ENCODE assay signal across 26 mouse cellular contexts in genomic region chr2:92190960-92191359, GRCm38 (mm10).
DNase-seq lines count a peak whose midpoint lies in the region; ATAC-seq and TF ChIP-seq lines count a peak whose summit lies in the region.
"Had no signal": no experiment of that assay in that cellular context is flagged by ENCODE, and none has a peak within 500 bp of the region (broad histone marks: within the 10 kb centered on the region; RNA-seq: fewer than 3 reads in every experiment).

No protein-coding gene starts in this region.

- WGBS in forebrain, embryonic 14.5 days: 50% methylated on average over 5 of the region's 5 CpGs
- WGBS in forebrain, postnatal 0 days: 48% methylated on average over 5 of the region's 5 CpGs
- 26% methylated on average over 5 of the region's 5 CpGs for WGBS in heart, embryonic 10.5 days
- 72% methylated on average over 5 of the region's 5 CpGs for WGBS in midbrain, embryonic 12.5 days
- 71% methylated on average over 5 of the region's 5 CpGs for WGBS in midbrain, embryonic 13.5 days
- 60% methylated on average over 5 of the region's 5 CpGs for WGBS in intestine, embryonic 16.5 days

- no peak overlapping the region for H3K9ac ChIP-seq in forebrain, embryonic 14.5 days (ENCODE audit: low read length)
- no peak overlapping the region for H3K9ac ChIP-seq in forebrain, postnatal 0 days
- no peak overlapping the region for H3K9ac ChIP-seq in midbrain, embryonic 12.5 days (replicated peaks)
- H3K9ac ChIP-seq in midbrain, embryonic 13.5 days (replicated peaks): no peak overlapping the region
- H3K9ac ChIP-seq in intestine, embryonic 16.5 days (ENCODE audit: low read depth, low read length): no peak overlapping the region
- H3K9ac ChIP-seq: embryonic facial prominence, embryonic 12.5 days; forebrain, embryonic 12.5 days; heart, embryonic 13.5 days; hindbrain, embryonic 14.5 days had no signal

- H3K4me1 ChIP-seq in forebrain, embryonic 14.5 days (ENCODE audit: control insufficient read depth, insufficient read depth, low read length): peaks cover 33% of the 10 kb centered on the region
- peaks cover 31% of the 10 kb centered on the region for H3K4me1 ChIP-seq in forebrain, postnatal 0 days (ENCODE audit: insufficient read depth)
- peaks cover 22% of the 10 kb centered on the region for H3K4me1 ChIP-seq in heart, embryonic 10.5 days
- peaks cover 30% of the 10 kb centered on the region for H3K4me1 ChIP-seq in midbrain, embryonic 12.5 days
- peaks cover 50% of the 10 kb centered on the region for H3K4me1 ChIP-seq in midbrain, embryonic 13.5 days (replicated peaks)
- peaks cover 12% of the 10 kb centered on the region for H3K4me1 ChIP-seq in intestine, embryonic 16.5 days (ENCODE audit: control insufficient read depth, insufficient read depth, low read length)

- H3K27me3 ChIP-seq in forebrain, embryonic 14.5 days (replicated peaks; ENCODE audit: control insufficient read depth, insufficient read depth, low read length): no peaks in the 10 kb centered on the region
- no peaks in the 10 kb centered on the region for H3K27me3 ChIP-seq in forebrain, postnatal 0 days (ENCODE audit: insufficient read depth, low read length)
- H3K27me3 ChIP-seq in heart, embryonic 10.5 days (ENCODE audit: insufficient read depth, poor library complexity, severe bottlenecking): no peaks in the 10 kb centered on the region
- no peaks in the 10 kb centered on the region for H3K27me3 ChIP-seq in midbrain, embryonic 12.5 days
- no peaks in the 10 kb centered on the region for H3K27me3 ChIP-seq in midbrain, embryonic 13.5 days
- no peaks in the 10 kb centered on the region for H3K27me3 ChIP-seq in intestine, embryonic 16.5 days (replicated peaks; ENCODE audit: control insufficient read depth, insufficient read depth, low read length)
- H3K27me3 ChIP-seq: embryonic facial prominence, embryonic 12.5 days; forebrain, embryonic 12.5 days; heart, embryonic 13.5 days had no signal

- H3K27ac ChIP-seq in forebrain, embryonic 14.5 days (ENCODE audit: low read depth, low read length): no peak overlapping the region
- no peak overlapping the region for H3K27ac ChIP-seq in forebrain, postnatal 0 days (ENCODE audit: low read depth, low read length)
- no peak overlapping the region for H3K27ac ChIP-seq in heart, embryonic 10.5 days
- 0 out of 2 replicates have a peak overlapping the region, but pooled peaks have one; percentile 10 for H3K27ac ChIP-seq in midbrain, embryonic 12.5 days (replicated peaks)
- H3K27ac ChIP-seq in midbrain, embryonic 13.5 days: no peak overlapping the region
- H3K27ac ChIP-seq in intestine, embryonic 16.5 days (ENCODE audit: low read length): no peak overlapping the region
- H3K27ac ChIP-seq: embryonic facial prominence, embryonic 12.5 days; forebrain, embryonic 12.5 days; heart, embryonic 13.5 days; hindbrain, embryonic 14.5 days; hindbrain, postnatal 0 days had no signal

- intact Hi-C loops in heart, postnatal 25 days (cut with DNase I): no loop called here

- H3K4me3 ChIP-seq in forebrain, embryonic 14.5 days (ENCODE audit: low read depth, low read length): no peak overlapping the region
- H3K4me3 ChIP-seq in forebrain, postnatal 0 days (ENCODE audit: low read depth, low read length): no peak overlapping the region
- no peak overlapping the region for H3K4me3 ChIP-seq in heart, embryonic 10.5 days
- H3K4me3 ChIP-seq in midbrain, embryonic 12.5 days: no peak overlapping the region
- no peak overlapping the region for H3K4me3 ChIP-seq in midbrain, embryonic 13.5 days (replicated peaks)
- H3K4me3 ChIP-seq in intestine, embryonic 16.5 days (ENCODE audit: low read length): no peak overlapping the region
- H3K4me3 ChIP-seq: embryonic facial prominence, embryonic 12.5 days; erythroblast, embryonic 14.5 days; forebrain, embryonic 12.5 days; heart, embryonic 13.5 days had no signal

- DNase-seq in forebrain, embryonic 14.5 days (ENCODE audit: low spot score): no peak
- DNase-seq in forebrain, postnatal 0 days: no peak
- DNase-seq in heart, embryonic 10.5 days (ENCODE audit: low spot score): peak; percentile 41
- no peak for DNase-seq in heart, postnatal 25 days (ENCODE audit: low spot score)
- DNase-seq: adrenal gland, adult 8-10 months; adrenal gland, postnatal 25 days; cerebellum, adult 11-12 months; cerebellum, adult 8-10 months; cerebellum, postnatal 10 days; gastrocnemius, postnatal 10 days; gastrocnemius, postnatal 36 days; heart, postnatal 4 days; kidney, adult 2 months had no signal

- H3K9me3 ChIP-seq in forebrain, embryonic 14.5 days (replicated peaks; ENCODE audit: control insufficient read depth, low read length): no peaks in the 10 kb centered on the region
- no peaks in the 10 kb centered on the region for H3K9me3 ChIP-seq in forebrain, postnatal 0 days (ENCODE audit: low read length)
- H3K9me3 ChIP-seq in heart, embryonic 10.5 days: no peaks in the 10 kb centered on the region
- no peaks in the 10 kb centered on the region for H3K9me3 ChIP-seq in midbrain, embryonic 12.5 days
- no peaks in the 10 kb centered on the region for H3K9me3 ChIP-seq in midbrain, embryonic 13.5 days
- H3K9me3 ChIP-seq in intestine, embryonic 16.5 days (ENCODE audit: control insufficient read depth, low read length): no peaks in the 10 kb centered on the region
- H3K9me3 ChIP-seq: embryonic facial prominence, embryonic 12.5 days; forebrain, embryonic 12.5 days; heart, embryonic 13.5 days had no signal

- 0 out of 2 replicates have a peak overlapping the region, but pooled peaks have one; percentile 4 for H3K4me2 ChIP-seq in forebrain, embryonic 14.5 days (ENCODE audit: low read length)
- no peak overlapping the region for H3K4me2 ChIP-seq in forebrain, postnatal 0 days (ENCODE audit: low read depth)
- H3K4me2 ChIP-seq in midbrain, embryonic 12.5 days (replicated peaks): no peak overlapping the region
- H3K4me2 ChIP-seq in midbrain, embryonic 13.5 days (replicated peaks): no peak overlapping the region
- no peak overlapping the region for H3K4me2 ChIP-seq in intestine, embryonic 16.5 days (ENCODE audit: low read depth, low read length)
- H3K4me2 ChIP-seq: embryonic facial prominence, embryonic 12.5 days; forebrain, embryonic 12.5 days; heart, embryonic 13.5 days; hindbrain, embryonic 14.5 days had no signal

- no peaks in the 10 kb centered on the region for H3K36me3 ChIP-seq in forebrain, embryonic 14.5 days (ENCODE audit: control insufficient read depth, insufficient read depth, low read length)
- H3K36me3 ChIP-seq in forebrain, postnatal 0 days (ENCODE audit: insufficient read depth): no peaks in the 10 kb centered on the region
- H3K36me3 ChIP-seq in heart, embryonic 10.5 days: 0 out of 2 replicates have a peak, but pooled peaks cover 3% of the 10 kb centered on the region
- no peaks in the 10 kb centered on the region for H3K36me3 ChIP-seq in midbrain, embryonic 12.5 days
- H3K36me3 ChIP-seq in midbrain, embryonic 13.5 days: no peaks in the 10 kb centered on the region
- H3K36me3 ChIP-seq in intestine, embryonic 16.5 days (ENCODE audit: control insufficient read depth, insufficient read depth, low read length): no peaks in the 10 kb centered on the region
- H3K36me3 ChIP-seq: embryonic facial prominence, embryonic 12.5 days; heart, embryonic 13.5 days had no signal

- TF ChIP-seq CTCF in forebrain, postnatal 0 days (IDR thresholded peaks at IDR 0.05; ENCODE audit: low read depth): no peak

- no peak for ATAC-seq in forebrain, embryonic 14.5 days
- no peak for ATAC-seq in forebrain, postnatal 0 days
- ATAC-seq in midbrain, embryonic 12.5 days (ENCODE audit: low FRiP score, low read depth): no peak
- ATAC-seq in midbrain, embryonic 13.5 days: no peak
- no peak for ATAC-seq in intestine, embryonic 16.5 days
- ATAC-seq: activated CD4-positive, CD25-positive, alpha-beta regulatory T cell, adult 4 months; CD4-positive, CD25-positive, alpha-beta regulatory T cell, adult 4 months; hindbrain, postnatal 0 days; inflammation-experienced regulatory T-cells, adult 6 months; intestine, postnatal 0 days had no signal
